Mouse (Mus musculus) telencephalon, adult 2 months (tissue): ENCODE data around the gene Fgr.
A peak's percentile ranks its signal among the peaks of the same experiment; 100 is the strongest.

Source experiments
- DNase-seq: peaks from one replicate; pipeline ENCODE4 v3.0.0-alpha.2; 2011; ENCODE audit warnings: low read depth, low spot score

Fgr gene

DNA sequence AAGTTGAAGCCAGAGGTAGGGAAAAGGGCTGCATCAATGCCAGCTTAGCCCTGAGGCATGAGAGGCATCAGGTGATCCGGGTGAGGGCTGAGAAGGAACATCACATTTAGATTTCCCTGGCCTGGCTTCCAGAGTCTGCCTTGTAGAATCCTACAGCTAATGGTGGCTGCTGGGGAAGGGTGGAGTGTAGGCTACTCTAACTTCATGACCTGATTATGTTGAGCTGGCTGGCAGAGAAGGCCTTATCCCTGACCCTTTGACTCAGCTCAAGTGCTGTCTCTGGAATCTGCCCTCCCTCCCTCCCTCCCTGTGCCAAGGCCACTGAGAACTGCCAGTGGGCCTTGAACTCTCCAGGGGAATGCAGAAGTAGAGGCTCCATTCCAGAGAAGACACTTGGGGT lies 61.6 kb downstream of the Fgr start:
- no peak for DNase-seq

GRCm38 (mm10) chr4:133035946-133036345 lies 62.1 kb downstream of the Fgr start:
- no peak for DNase-seq

- no peak for DNase-seq
Observed at GRCm38 (mm10) chr4:133037293-133037692, 63.4 kb downstream of the Fgr start.

DNA sequence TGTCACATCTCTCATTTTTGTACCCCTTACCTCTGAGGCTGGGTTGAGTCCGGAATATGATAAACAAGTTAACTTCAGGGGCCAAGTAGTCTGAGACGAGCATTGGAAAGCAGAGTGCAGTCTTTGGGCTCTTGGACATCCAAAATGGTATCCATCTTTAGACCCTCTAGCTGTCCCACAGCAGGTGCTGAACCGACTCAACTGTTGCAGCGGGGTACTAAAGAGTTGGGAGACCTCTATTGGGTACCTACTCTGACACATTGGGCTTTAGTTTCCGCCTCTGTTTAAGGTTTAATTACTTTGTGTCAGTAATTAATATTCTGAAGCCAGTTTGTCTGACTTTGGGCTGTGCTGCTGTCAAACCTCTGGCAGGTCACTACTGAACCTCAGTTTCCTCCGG lies 63.9 kb downstream of the Fgr start:
- no peak for DNase-seq

DNA sequence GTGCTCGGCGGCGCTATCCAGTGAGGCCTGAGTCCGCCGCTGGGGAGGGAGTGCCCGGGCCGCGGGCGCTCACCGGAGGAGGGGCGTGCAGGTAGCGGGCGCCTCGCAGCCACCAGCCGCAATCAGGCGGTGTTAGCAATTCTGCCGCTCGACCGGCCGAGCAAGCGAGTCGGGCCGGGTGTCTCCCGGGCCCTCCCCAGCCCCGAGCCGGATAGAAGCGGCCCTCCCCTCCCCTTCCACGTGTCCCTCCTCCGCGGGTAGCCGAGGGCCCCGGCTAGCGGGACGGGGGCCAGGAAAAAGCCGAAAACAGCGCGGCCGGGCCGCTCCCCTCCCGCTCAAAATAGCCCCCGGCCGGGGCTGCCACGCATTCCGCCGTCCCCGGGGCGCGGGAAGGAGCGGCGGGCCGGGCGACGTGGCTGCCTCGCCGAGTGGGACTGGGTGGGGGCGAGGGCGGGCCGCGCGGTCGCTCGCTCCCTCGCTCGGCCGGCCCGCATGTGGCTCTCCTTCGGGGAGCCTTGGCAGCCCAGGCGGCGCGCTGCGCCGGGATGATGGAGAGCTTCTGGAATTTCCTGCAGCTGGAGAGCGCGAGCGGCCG lies 64.7 kb downstream of the Fgr start:
- no peak for DNase-seq

DNA sequence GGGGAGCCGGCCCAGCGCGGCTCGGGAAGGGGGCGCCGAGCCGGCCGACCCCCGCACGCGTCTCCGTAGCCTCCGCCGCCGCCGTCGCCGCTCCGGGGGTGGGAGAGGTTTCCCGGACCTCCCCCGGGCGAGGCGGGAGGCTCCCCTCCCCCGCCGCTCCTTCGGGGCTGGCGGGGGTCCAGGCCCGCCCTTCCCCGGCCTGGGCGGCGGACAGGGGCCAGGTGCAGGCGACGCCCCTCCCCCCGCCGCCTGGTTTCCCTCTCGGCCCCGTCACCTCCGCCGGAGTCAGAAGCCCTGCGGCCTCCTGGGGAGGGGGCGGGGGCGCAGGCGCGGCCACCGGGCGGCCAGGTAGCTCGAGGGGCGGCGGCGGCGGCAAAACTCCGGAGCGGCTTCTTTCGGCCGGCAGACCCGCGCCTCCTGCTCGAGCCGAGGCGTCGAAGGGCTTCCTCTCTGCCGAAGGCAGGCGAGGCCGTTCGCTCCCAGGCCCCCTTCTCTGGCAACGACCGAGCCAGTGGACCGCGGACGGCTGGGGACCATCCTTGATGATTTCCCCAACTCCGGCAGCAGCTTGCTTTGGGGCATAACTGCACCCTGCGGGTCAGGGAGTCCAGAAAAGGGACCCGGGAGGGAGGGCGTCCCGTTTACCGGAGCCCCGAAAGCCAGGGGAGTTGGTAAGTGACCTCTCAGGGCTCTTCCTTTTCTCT lies 65.4 kb downstream of the Fgr start:
- no peak for DNase-seq

DNA sequence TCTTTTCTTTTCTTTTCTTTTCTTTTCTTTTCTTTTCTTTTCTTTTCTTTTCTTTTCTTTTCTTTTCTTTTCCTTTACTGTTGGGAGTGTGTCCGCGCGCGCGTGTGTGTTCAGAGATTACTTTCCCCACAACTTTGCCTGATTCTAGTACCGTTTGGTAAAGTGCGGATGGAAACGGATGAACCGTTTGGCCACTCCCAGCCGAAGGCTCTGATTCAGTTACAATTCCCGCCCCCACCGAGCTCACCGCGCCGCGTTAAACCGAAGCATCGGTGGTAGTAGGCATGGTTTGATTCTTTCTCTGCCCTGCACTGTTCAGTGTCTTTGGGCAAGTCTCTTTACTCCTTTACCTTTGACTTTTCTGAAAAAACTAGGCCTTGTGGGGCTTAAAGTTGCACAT lies 65.9 kb downstream of the Fgr start:
- no peak for DNase-seq

GRCm38 (mm10) chr4:133040241-133040904 lies 66.5 kb downstream of the Fgr start:
- DNase-seq = no peak

GRCm38 (mm10) chr4:133042244-133042643 lies 68.3 kb downstream of the Fgr start:
- DNase-seq = no peak

DNA sequence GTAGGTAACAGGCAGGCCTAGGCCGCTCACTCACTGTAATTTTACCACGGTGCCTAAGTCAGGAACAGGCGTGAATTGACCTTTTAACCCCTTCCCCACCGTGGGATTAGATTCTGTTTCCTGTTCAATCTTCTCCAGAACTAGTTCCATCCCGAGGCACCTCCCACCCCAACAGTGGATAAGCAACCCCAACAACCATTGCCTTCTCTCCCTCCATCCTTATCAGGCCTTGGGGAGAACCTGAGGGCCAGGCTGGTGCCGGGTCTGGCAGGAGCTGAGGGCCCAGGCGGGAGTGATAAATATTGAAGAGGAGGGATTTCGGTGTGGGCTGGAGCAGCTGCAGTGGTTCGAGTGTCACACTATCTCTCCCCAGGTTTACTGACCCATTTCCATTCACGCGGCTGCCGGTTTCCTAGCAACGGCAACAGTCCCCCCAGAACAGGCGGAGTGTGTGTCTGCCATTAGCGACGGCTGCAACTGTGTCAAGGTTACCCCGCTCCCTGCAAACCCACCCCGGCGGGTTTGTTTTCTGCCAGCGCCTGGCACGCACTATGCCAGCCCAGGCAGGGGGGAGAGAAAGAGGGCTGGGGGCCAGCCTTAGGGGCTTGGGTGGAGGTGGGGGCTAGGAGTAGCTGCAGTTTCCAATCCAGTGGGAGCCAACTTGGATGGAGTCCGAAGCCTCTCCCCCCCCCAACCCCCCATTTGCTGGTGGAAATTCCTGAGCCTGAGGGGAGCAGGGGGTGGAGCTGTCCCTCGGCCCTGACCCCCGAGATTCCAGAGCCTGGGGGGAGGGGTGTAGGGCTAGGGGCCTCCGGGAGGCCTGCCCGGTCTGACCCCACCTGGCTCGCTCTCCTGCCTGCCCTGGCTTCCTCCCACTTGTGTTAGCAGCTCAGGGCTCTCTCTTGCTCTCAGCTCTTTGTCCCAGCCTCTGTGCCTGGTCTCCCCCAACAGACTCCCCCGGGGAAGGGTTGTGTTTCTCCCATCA lies 69.0 kb downstream of the Fgr start:
- no peak for DNase-seq

- DNase-seq = no peak
Observed at GRCm38 (mm10) chr4:133043798-133044646, 70.1 kb downstream of the Fgr start.

- DNase-seq = no peak
Observed at GRCm38 (mm10) chr4:133044647-133045094, 70.8 kb downstream of the Fgr start.

GRCm38 (mm10) chr4:133045771-133046474 lies 72.0 kb downstream of the Fgr start:
- no peak for DNase-seq

DNA sequence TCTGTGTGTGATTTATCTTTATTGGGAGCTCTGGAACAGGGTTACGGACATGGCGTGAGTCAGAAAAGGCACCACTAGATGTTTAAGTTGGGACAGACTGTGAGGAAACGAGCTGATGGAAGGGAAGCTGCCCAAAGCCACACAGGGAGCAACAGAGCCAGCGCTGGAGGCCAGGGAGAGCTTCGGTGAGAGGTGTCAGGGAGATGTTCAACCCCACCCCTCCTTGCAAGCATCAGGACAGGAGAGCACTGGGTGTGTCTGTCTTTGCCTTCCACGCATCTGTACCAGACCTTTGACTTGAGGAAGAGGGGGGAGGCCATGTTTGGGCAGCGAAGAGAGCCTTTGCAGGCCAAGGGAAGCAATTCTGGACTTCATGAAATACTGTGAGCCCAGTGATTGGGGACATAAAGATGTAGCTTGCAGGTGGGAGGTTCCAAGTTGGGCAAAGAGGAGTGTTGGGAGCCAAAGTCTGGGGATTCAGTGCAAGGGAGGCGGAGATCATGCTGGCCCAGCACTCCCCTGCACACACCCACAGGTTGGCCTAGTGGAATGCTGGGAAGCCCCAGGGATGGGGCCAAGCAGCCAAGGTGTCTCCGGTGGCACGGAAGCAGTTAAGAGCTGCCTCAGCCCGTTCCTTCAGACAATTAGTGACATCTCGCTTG lies 72.9 kb downstream of the Fgr start:
- peak; percentile 59 for DNase-seq

GRCm38 (mm10) chr4:133047353-133048105 lies 73.6 kb downstream of the Fgr start:
- DNase-seq = no peak

- no peak for DNase-seq
Observed at GRCm38 (mm10) chr4:133049071-133049920, 75.4 kb downstream of the Fgr start.

DNA sequence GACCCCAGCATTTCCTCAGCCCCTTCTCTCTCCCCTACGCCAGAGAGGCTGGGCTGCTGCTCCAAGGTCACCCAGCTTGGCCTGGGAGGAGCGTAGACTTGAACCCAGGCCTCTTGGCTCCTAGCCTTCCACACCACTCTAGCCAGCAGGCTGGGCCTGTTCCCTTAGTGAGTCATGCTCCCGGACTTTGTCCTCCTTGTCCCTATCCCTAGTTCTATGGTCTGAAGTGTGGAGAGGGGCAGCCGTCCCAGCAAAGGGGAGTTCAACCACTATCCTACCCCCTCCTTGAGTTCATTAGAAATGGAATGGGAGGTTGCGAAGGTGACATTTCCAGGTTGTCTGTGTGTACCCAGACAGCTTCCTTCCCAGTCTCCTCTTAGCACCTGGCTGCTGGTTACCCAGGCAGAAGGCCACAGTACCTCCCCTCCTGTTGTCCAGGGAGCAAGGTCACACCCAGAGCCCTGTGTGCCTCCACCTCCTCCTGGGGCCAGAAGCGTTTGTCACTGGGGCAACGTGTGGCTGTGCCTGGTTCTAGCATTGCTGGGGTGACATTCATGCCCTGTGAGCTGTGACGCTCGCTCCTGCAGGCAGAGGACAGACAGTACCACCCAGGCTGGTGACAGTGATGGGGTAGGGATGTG lies 76.4 kb downstream of the Fgr start:
- DNase-seq = no peak
